Mouse (Mus musculus) CH12.LX (cell line): ENCODE measurements around the gene Aig1.

Experiments used
- CTCF ChIP-seq, 2 experiments: IDR thresholded peaks in 1 of 2; conservative IDR thresholded peaks in 1 of 2; 2 replicates each; pipeline ENCODE4 v1.5.1; 2011 to 2012; ENCODE audit warnings: low read depth in 2 of 2, low read length in 2 of 2, improper control_type of control experiment in 1 of 2, inconsistent platforms in 1 of 2, mild to moderate bottlenecking in 1 of 2, moderate library complexity in 1 of 2
- ELF1 ChIP-seq: IDR thresholded peaks from 2 replicates; pipeline ENCODE4 v1.6.1; 2014; ENCODE audit warnings: low read depth, mild to moderate bottlenecking, inconsistent platforms, low read length, improper control_type of control experiment
- HCFC1 ChIP-seq: IDR thresholded peaks from 2 replicates; pipeline ENCODE4 v1.6.1; 2012; ENCODE audit warnings: low read depth, mild to moderate bottlenecking, inconsistent platforms, low read length, improper control_type of control experiment
- JUND ChIP-seq: conservative IDR thresholded peaks from 2 replicates; pipeline ENCODE4 v1.6.1; 2011; ENCODE audit warnings: low read depth, low read length, improper control_type of control experiment
- MXI1 ChIP-seq: IDR thresholded peaks from 2 replicates; pipeline ENCODE4 v1.6.1; 2011; ENCODE audit warnings: mild to moderate bottlenecking, low read depth, low read length, improper control_type of control experiment
- POLR2A ChIP-seq: IDR thresholded peaks from 2 replicates; pipeline ENCODE4 v1.6.1; 2011; ENCODE audit warnings: low read depth, mild to moderate bottlenecking, improper control_type of control experiment, low read length
- POLR2AphosphoS2 ChIP-seq: IDR thresholded peaks from 2 replicates; pipeline ENCODE4 v1.6.1; 2011; ENCODE audit warnings: low read depth, low read length, improper control_type of control experiment
- RCOR1 ChIP-seq: conservative IDR thresholded peaks from 2 replicates; pipeline ENCODE4 v1.6.1; 2012; ENCODE audit warnings: low read depth, mild to moderate bottlenecking, inconsistent platforms, low read length, improper control_type of control experiment
- TCF12 ChIP-seq: IDR thresholded peaks from 2 replicates; pipeline ENCODE4 v1.6.1; 2014; ENCODE audit warnings: low read depth, mild to moderate bottlenecking, inconsistent platforms, low read length, improper control_type of control experiment
- USF1 ChIP-seq: IDR thresholded peaks from 2 replicates; pipeline ENCODE4 v1.6.1; 2014; ENCODE audit warnings: low read depth, mild to moderate bottlenecking, inconsistent platforms, low read length, improper control_type of control experiment

DNA sequence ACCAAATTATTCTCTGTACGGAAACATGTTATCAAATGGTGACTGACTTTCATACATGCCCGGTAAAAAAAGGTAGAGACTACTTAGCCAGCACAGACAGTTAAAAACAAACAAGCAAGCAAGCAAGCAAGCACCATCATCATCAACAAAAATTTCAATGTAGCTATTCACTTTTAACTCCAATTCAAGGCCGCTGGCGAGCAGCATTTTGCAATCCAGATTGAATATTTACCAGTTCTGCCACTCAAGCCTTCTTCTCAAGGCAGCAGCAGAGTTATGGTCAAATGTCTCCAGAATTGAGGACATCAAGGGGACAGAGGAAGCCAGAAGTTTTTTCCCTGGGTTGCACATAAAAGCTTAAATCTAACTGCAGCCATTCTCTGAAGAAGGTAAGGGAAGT, 216.7 kb downstream of the Aig1 start:
- TF ChIP-seq RCOR1 (no peak), MXI1 (no peak), ELF1 (no peak), CTCF (conservative IDR thresholded peaks at IDR 0.05 in 1 of 2, IDR thresholded peaks at IDR 0.05 in 1 of 2; ENCODE audit: low read depth in 2 of 2, low read length in 2 of 2) (no peak), POLR2A (no peak), USF1 (no peak), TCF12 (no peak), POLR2AphosphoS2 (no peak), HCFC1 (no peak), JUND (no peak)
